Mouse (Mus musculus) cortical plate, adult 2 months (tissue): ENCODE measurements around the gene Phykpl.

Experiments
- CTCF ChIP-seq: fragments of 200-500 bp; IDR thresholded peaks from 2 replicates; pipeline ENCODE4 v1.5.1; 2011; ENCODE audit warnings: mild to moderate bottlenecking, control low read depth, low read length; ENCODE audit not compliant: insufficient read depth; ENCODE audit errors: extremely low read depth
- POLR2A ChIP-seq: fragments of 200-500 bp; IDR thresholded peaks from 2 replicates; pipeline ENCODE4 v1.6.1; 2011; ENCODE audit warnings: mild to moderate bottlenecking, low read length, control low read depth; ENCODE audit not compliant: insufficient read depth; ENCODE audit errors: extremely low read depth

- TF ChIP-seq CTCF = no peak
- TF ChIP-seq POLR2A = no peak
Observed at GRCm38 (mm10) chr11:51552091-51552490, 32.5 kb upstream of the Phykpl start.
